Mouse (Mus musculus) heart, adult 2 months (tissue): ENCODE measurements at regions not wholly inside any gene's neighbourhood (a gene's known extent, or its start where the extent isn't known, plus 50 kb on each side); places are given as distances from the start of the nearest gene placed in this dataset.

Source experiments
- DNase-seq, 2 experiments: peaks; one replicate each; pipeline ENCODE4 v3.0.0; 2021
- H3K27ac ChIP-seq: fragments of 200-600 bp; 2 replicates; pipeline ENCODE4 v1.8.1; 2022
- H3K27me3 ChIP-seq: fragments of 200-500 bp; 2 replicates; pipeline ENCODE4 v1.6.1; 2012; ENCODE audit warnings: mild to moderate bottlenecking, low read length, inconsistent platforms, mixed read lengths; ENCODE audit not compliant: control insufficient read depth, insufficient read depth
- H3K36me3 ChIP-seq: fragments of 200-500 bp; 2 replicates; pipeline ENCODE4 v1.6.1; 2012; ENCODE audit warnings: low read length, inconsistent platforms; ENCODE audit not compliant: control insufficient read depth, insufficient read depth
- H3K4me1 ChIP-seq: fragments of 200-500 bp; 2 replicates; pipeline ENCODE4 v1.6.1; 2011; ENCODE audit warnings: low read length; ENCODE audit not compliant: control insufficient read depth, insufficient read depth
- H3K4me3 ChIP-seq: fragments of 200-600 bp; 2 replicates; pipeline ENCODE4 v1.8.1; 2022
- H3K79me2 ChIP-seq: fragments of 200-500 bp; replicated peaks from 2 replicates; pipeline ENCODE4 v1.6.1; 2012; ENCODE audit warnings: mild to moderate bottlenecking, inconsistent platforms, low read length, moderate library complexity, mixed read lengths; ENCODE audit not compliant: control insufficient read depth, insufficient read depth
- H3K9ac ChIP-seq: fragments of 200-500 bp; 2 replicates; pipeline ENCODE4 v1.6.1; 2012; ENCODE audit warnings: low read depth, mild to moderate bottlenecking, control low read depth, inconsistent platforms, low read length, mixed read lengths
- CTCF ChIP-seq: fragments of 200-600 bp; IDR thresholded peaks from 2 replicates; pipeline ENCODE4 v1.8.1; 2022; ENCODE audit warnings: antibody characterized with exemption, mild to moderate bottlenecking, moderate library complexity
- EP300 ChIP-seq: fragments of 200-500 bp; IDR thresholded peaks from 2 replicates; pipeline ENCODE4 v1.6.1; 2011; ENCODE audit warnings: low read depth, low read length, control low read depth; ENCODE audit not compliant: insufficient read depth
- POLR2A ChIP-seq: fragments of 200-500 bp; IDR thresholded peaks from 2 replicates; pipeline ENCODE4 v1.6.1; 2011; ENCODE audit warnings: mild to moderate bottlenecking, low read depth, low read length, control low read depth; ENCODE audit not compliant: insufficient read depth
- WGBS: fragments of 180-500 bp; shearing (Covaris S2); methylation state at CpG from one replicate; pipeline ENCODE4 v1.1.7; 2018; 5-methylcytosine and 5-hydroxymethylcytosine counted together
- intact Hi-C: fragments of 180-260 bp; cut with DNase I; formaldehyde crosslinking; loops from one replicate; pipeline ENCODE4 v1.15.1; 2025

DNA sequence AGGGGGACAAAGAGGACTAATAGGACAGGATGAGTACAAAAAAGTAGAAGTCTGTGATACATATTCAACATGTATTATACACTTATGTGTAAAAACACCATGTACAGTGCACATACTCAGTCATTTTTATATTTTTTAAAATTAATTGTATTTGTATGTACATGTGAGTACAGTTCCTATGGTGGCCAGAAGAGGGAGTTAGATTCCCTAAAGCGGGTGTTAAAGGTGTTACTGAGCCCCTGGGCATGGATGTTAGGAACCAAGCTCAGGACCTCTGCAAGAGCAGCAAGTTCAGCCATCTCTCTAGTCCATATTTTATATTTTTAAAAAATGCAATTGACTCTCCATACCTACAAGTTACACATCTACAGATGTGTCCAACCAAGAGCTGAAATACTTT lies 101.9 kb upstream of the Arntl start:
- intact Hi-C loops: no loop called here
- no peak for DNase-seq
- no peak overlapping the region for H3K9ac ChIP-seq
- H3K4me3 ChIP-seq: no peak overlapping the region
- no peaks in the 10 kb centered on the region for H3K79me2 ChIP-seq
- no peaks in the 10 kb centered on the region for H3K27me3 ChIP-seq
- no peak overlapping the region for H3K27ac ChIP-seq
- WGBS: 59% methylated on average over 1 of the region's 1 CpGs
- no peaks in the 10 kb centered on the region for H3K36me3 ChIP-seq
- no peaks in the 10 kb centered on the region; the same call in 1 of the 2 replicates for H3K4me1 ChIP-seq
- TF ChIP-seq EP300: no peak
- TF ChIP-seq CTCF: peak; percentile 41

GRCm38 (mm10) chr7:113106731-113107130 lies 100.5 kb upstream of the Arntl start:
- no peaks in the 10 kb centered on the region for H3K36me3 ChIP-seq
- TF ChIP-seq EP300 (no peak), CTCF (no peak), POLR2A (no peak)
- H3K27me3 ChIP-seq: no peaks in the 10 kb centered on the region
- H3K9ac ChIP-seq: no peak overlapping the region
- H3K4me3 ChIP-seq: no peak overlapping the region
- intact Hi-C loops: no loop called here
- no peak for DNase-seq
- H3K4me1 ChIP-seq: no peaks in the 10 kb centered on the region
- WGBS: 80% methylated on average over 7 of the region's 7 CpGs
- H3K27ac ChIP-seq: no peak overlapping the region
- no peaks in the 10 kb centered on the region for H3K79me2 ChIP-seq

GRCm38 (mm10) chr7:113107965-113108364 lies 99.3 kb upstream of the Arntl start:
- WGBS: 85% methylated on average over 5 of the region's 5 CpGs

DNA sequence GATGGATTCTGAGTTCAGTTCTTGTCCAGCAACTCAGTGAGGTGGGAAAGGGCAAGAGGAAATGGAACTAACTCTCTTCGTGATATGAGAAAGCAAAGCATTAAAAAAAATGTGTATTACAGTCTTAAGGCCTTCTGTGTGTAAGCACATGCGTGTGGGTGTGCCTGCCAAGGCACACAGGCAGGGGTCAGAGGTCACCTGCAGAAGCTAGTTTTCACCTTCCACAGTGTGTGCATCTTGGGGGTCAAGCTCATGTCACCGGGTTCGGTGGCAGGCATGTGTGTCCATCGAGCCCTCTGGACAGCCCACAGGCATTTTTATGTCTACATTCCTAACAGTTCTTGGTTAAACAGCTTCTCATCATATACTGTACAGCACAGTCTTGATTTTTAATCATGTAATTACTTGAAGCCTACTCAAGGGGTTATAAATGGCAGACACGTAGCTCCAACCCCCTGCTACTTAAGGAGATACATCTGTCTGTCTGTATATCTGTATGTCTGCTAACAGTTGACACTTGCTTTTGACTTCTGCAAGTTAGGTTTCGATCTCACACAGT lies 98.7 kb upstream of the Arntl start:
- no peak overlapping the region for H3K9ac ChIP-seq
- H3K27me3 ChIP-seq: no peaks in the 10 kb centered on the region
- intact Hi-C loops: no loop called here
- no peaks in the 10 kb centered on the region for H3K79me2 ChIP-seq
- WGBS: 80% methylated on average over 7 of the region's 7 CpGs
- DNase-seq: no peak
- no peaks in the 10 kb centered on the region for H3K4me1 ChIP-seq
- TF ChIP-seq POLR2A (no peak), CTCF (no peak), EP300 (no peak)
- H3K27ac ChIP-seq: no peak overlapping the region
- H3K36me3 ChIP-seq: no peaks in the 10 kb centered on the region
- no peak overlapping the region for H3K4me3 ChIP-seq

More at GRCm38 (mm10) chr7:113107965-113108364, 99.3 kb upstream of the Arntl start:
- no peak for DNase-seq
- intact Hi-C loops: no loop called here
- Histone ChIP-seq H3K4me1 (no peaks in the 10 kb centered on the region), H3K4me3 (no peak overlapping the region), H3K36me3 (no peaks in the 10 kb centered on the region), H3K9ac (no peak overlapping the region), H3K79me2 (no peaks in the 10 kb centered on the region), H3K27ac (no peak overlapping the region), H3K27me3 (no peaks in the 10 kb centered on the region)
- TF ChIP-seq CTCF (no peak), POLR2A (no peak), EP300 (no peak)

DNA sequence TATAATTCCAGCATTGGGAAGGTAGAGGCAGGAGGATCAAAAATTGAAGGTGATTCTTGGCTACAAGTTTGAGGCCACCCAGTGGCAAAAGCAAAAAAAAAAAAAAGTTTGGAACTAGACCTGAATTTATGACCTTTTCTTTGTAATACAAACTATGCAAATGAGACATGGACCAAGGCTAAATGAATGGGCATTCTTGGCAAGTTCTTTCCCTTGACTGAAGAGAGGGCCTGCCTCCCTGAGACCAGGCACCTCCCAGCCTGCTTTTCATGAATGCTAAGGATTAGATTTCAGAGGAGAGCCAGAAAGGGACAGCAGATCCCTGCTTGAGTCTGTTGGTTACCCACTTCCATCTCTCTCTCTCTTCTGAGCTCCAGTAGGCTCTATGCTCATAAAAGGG lies 97.8 kb upstream of the Arntl start:
- DNase-seq: no peak
- Histone ChIP-seq H3K4me1 (no peaks in the 10 kb centered on the region), H3K36me3 (no peaks in the 10 kb centered on the region), H3K79me2 (no peaks in the 10 kb centered on the region), H3K4me3 (no peak overlapping the region), H3K9ac (no peak overlapping the region), H3K27ac (no peak overlapping the region), H3K27me3 (no peaks in the 10 kb centered on the region)
- intact Hi-C loops: no loop called here
- no peak for TF ChIP-seq EP300
- TF ChIP-seq POLR2A: no peak
- TF ChIP-seq CTCF: no peak

DNA sequence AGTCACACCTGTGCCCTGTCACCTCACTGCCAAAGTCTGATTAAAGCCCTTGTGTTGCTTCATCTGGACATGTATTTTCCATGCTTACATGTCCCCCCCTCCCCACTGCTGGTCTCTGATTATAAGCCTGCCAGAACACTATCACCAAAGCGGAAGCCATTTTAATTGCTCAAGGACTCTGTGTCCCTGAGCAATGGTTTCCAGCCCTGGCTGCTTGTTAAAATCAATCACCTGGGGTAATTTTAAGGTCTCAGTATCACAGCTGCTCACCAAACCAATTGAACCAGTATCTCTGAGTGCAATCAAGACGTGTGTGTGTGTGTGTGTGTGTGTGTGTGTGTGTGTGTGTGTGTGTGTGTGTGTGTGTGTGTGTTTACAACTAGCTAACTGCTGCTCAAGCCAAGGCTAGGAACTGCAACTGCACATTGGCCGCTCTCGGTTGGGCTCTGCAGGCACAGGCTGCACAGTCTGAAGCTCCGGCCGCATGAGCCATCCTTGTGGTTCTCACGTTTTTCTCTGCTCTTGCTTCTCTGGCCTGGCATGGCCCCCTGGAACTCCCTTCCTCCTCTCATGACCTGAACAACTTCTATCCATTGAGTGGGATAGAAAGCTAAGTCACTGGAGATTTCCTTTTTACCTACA lies 96.3 kb upstream of the Arntl start:
- Histone ChIP-seq H3K36me3 (no peaks in the 10 kb centered on the region), H3K79me2 (no peaks in the 10 kb centered on the region), H3K9ac (no peak overlapping the region), H3K4me1 (no peaks in the 10 kb centered on the region), H3K27ac (no peak overlapping the region), H3K4me3 (no peak overlapping the region), H3K27me3 (no peaks in the 10 kb centered on the region)
- WGBS: 88% methylated on average over 7 of the region's 7 CpGs
- TF ChIP-seq EP300: no peak
- no peak for TF ChIP-seq CTCF
- TF ChIP-seq POLR2A: no peak
- DNase-seq: no peak
- intact Hi-C loops: no loop called here
